Mouse (Mus musculus) megakaryocyte progenitor cell, adult 5-6 weeks (primary cell): Measurements from ENCODE around the gene Metap1d. TPM values are rescaled to one million over a fixed set of nuclear protein-coding genes. Genes with fewer than 3 reads are reported as not detected.

ENCODE experiments used
- ATAC-seq: replicated peaks from 2 replicates; pipeline ENCODE4 v1.8.0; 2016; ENCODE audit warnings: mild to moderate bottlenecking, moderate TSS enrichment, inconsistent platforms; ENCODE audit not compliant: poor library complexity
- total RNA-seq, 2 experiments: library from RNA; stranded (forward) in 1 of 2; stranded (reverse) in 1 of 2; fragments of 157-497, 149-512 nt in 1 of 2; fragments of 200-1000 nt in 1 of 2; gene quantifications; 2 replicates each; pipeline versions ENCODE4 v1.2.3 to v1.2.4; 2015 to 2017

The Metap1d gene
- total RNA-seq (2015) (30.3 and 39.8 TPM in 2 replicates), total RNA-seq (2017) (21.3 and 24.7 TPM in 2 replicates)

- peak; percentile 96 for ATAC-seq
Observed at GRCm38 (mm10) chr2:71453161-71453916, at the start of gene Metap1d. Metap1d (plus strand) TSS chr2:71453276.

- peak; percentile 52; the same call in 1 of the 2 replicates for ATAC-seq
Observed at GRCm38 (mm10) chr2:71405613-71406012, 47.5 kb upstream of the Metap1d start.

GRCm38 (mm10) chr2:71418760-71419280 lies 34.3 kb upstream of the Metap1d start:
- ATAC-seq, result no peak

GRCm38 (mm10) chr2:71419408-71419807 lies 33.7 kb upstream of the Metap1d start:
- 0 out of 2 replicates have a peak, but pooled peaks have one; percentile 37 for ATAC-seq

- ATAC-seq, result no peak
Observed at GRCm38 (mm10) chr2:71420895-71421425, 32.1 kb upstream of the Metap1d start.

- ATAC-seq, result peak; percentile 99
Observed at GRCm38 (mm10) chr2:71424545-71424944, 28.5 kb upstream of the Metap1d start.

GRCm38 (mm10) chr2:71435440-71435839 lies 17.6 kb upstream of the Metap1d start:
- no peak for ATAC-seq

GRCm38 (mm10) chr2:71443376-71443775 lies 9.7 kb upstream of the Metap1d start:
- ATAC-seq, result no peak

- ATAC-seq, result no peak
Observed at GRCm38 (mm10) chr2:71445536-71446196, 7.4 kb upstream of the Metap1d start.

- no peak for ATAC-seq
Observed at GRCm38 (mm10) chr2:71449604-71450003, 3.5 kb upstream of the Metap1d start.

- ATAC-seq, result no peak
Observed at GRCm38 (mm10) chr2:71451761-71452160, 1.3 kb upstream of the Metap1d start.

- ATAC-seq, result no peak
Observed at GRCm38 (mm10) chr2:71453917-71454260, 813 bp downstream of the Metap1d start.

GRCm38 (mm10) chr2:71458624-71459023 lies 5.5 kb downstream of the Metap1d start:
- ATAC-seq, result no peak

GRCm38 (mm10) chr2:71459659-71460058 lies 6.6 kb downstream of the Metap1d start:
- no peak for ATAC-seq

GRCm38 (mm10) chr2:71461139-71461538 lies 8.1 kb downstream of the Metap1d start:
- ATAC-seq, result peak; percentile 40

- peak; percentile 98 for ATAC-seq
Observed at GRCm38 (mm10) chr2:71461589-71461988, 8.5 kb downstream of the Metap1d start.

GRCm38 (mm10) chr2:71462066-71462465 lies 9.0 kb downstream of the Metap1d start:
- no peak; the same call in 1 of the 2 replicates for ATAC-seq

- ATAC-seq, result no peak
Observed at GRCm38 (mm10) chr2:71462553-71462952, 9.5 kb downstream of the Metap1d start.

GRCm38 (mm10) chr2:71466103-71466502 lies 13.0 kb downstream of the Metap1d start:
- no peak for ATAC-seq

GRCm38 (mm10) chr2:71466861-71467450 lies 13.9 kb downstream of the Metap1d start:
- ATAC-seq, result no peak

- peak; percentile 42; the same call in 1 of the 2 replicates for ATAC-seq
Observed at GRCm38 (mm10) chr2:71471094-71471493, 18.0 kb downstream of the Metap1d start.
